Mouse (Mus musculus): ENCODE results near the gene Bmpr1b. TPM values are rescaled to one million over a fixed set of nuclear protein-coding genes. Genes with fewer than 3 reads are reported as not detected.

Gene Bmpr1b
- total and polyA plus RNA-seq, 2 experiments from 2014 or later: 2.4 to 9.6 TPM

DNA sequence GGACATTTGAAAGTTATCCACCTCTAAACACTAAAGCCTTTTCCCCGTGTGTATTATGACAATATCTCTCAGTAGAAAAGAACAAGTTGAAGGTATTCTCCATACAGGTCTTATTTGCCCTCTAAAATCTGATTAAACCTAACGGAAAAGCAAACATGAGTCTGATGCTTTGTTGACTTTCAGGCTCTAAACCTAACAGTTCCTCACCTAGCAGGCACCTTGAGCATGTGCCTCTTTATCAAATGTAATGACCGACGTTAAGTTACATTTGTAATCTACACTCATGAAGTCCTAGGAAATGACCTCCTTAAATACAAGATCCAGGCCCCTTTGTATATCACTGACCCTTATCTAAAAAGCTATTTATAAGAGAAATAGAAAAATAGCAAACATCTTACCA is 79.5 kb downstream of the Bmpr1b start:
- no peak for TF ChIP-seq CTCF (IDR thresholded peaks at IDR 0.05)
- H3K4me2 ChIP-seq (ENCODE audit: low read depth, low read length, poor library complexity, severe bottlenecking): no peak overlapping the region
- H3K4me3 ChIP-seq (ENCODE audit: low read depth, low read length): no peak overlapping the region
- H3K9me3 ChIP-seq (ENCODE audit: low read length): no peaks in the 10 kb centered on the region
- no peak overlapping the region for H3K27ac ChIP-seq (ENCODE audit: low read depth, low read length)
- WGBS: 94% methylated on average over 4 of the region's 4 CpGs
- H3K27me3 ChIP-seq (ENCODE audit: insufficient read depth, low read length): no peaks in the 10 kb centered on the region
- H3K4me1 ChIP-seq (ENCODE audit: insufficient read depth, low read length): no peaks in the 10 kb centered on the region
- DNase-seq (ENCODE audit: low spot score): no peak
- ATAC-seq (ENCODE audit: low FRiP score): no peak
- no peaks in the 10 kb centered on the region for H3K36me3 ChIP-seq (ENCODE audit: insufficient read depth, low read length)
- H3K9ac ChIP-seq (replicated peaks; ENCODE audit: low read length, poor library complexity, severe bottlenecking): no peak overlapping the region

GRCm38 (mm10) chr3:142085938-142086337 is 83.3 kb downstream of the Bmpr1b start:
- no peak overlapping the region for H3K4me2 ChIP-seq (ENCODE audit: low read depth, low read length, poor library complexity, severe bottlenecking)
- no peaks in the 10 kb centered on the region for H3K9me3 ChIP-seq (ENCODE audit: low read length)
- TF ChIP-seq CTCF (IDR thresholded peaks at IDR 0.05): no peak
- WGBS: 62% methylated on average over 3 of the region's 3 CpGs
- no peak overlapping the region for H3K9ac ChIP-seq (replicated peaks; ENCODE audit: low read length, poor library complexity, severe bottlenecking)
- ATAC-seq (ENCODE audit: low FRiP score): no peak
- no peak overlapping the region for H3K4me3 ChIP-seq (ENCODE audit: low read depth, low read length)
- no peak for DNase-seq (ENCODE audit: low spot score)
- H3K36me3 ChIP-seq (ENCODE audit: insufficient read depth, low read length): no peaks in the 10 kb centered on the region
- no peak overlapping the region for H3K27ac ChIP-seq (ENCODE audit: low read depth, low read length)
- no peaks in the 10 kb centered on the region for H3K27me3 ChIP-seq (ENCODE audit: insufficient read depth, low read length)
- H3K4me1 ChIP-seq (ENCODE audit: insufficient read depth, low read length): no peaks in the 10 kb centered on the region

DNA sequence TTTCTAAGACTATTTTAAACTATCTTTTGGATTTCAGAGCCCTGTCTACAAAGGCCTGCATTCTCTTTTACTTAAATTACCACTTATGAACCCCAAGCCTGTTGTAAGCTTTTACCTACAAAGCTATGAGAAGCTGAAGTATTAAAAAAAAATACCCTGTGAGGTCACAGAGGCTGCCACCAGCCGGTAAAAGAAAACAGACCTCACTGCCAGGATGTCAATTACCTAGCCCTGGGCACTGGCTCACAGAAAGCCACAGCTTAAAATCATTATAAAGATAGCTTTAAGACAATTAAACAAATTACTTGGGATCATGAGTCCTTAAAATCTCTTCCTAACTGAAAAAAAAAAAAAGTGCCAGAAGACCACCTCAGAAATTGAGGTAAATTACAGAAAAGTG is 85.1 kb downstream of the Bmpr1b start:
- H3K27ac ChIP-seq (ENCODE audit: low read depth, low read length): no peak overlapping the region
- no peak overlapping the region for H3K4me2 ChIP-seq (ENCODE audit: low read depth, low read length, poor library complexity, severe bottlenecking)
- H3K4me3 ChIP-seq (ENCODE audit: low read depth, low read length): no peak overlapping the region
- no peak overlapping the region for H3K9ac ChIP-seq (replicated peaks; ENCODE audit: low read length, poor library complexity, severe bottlenecking)
- H3K9me3 ChIP-seq (ENCODE audit: low read length): no peaks in the 10 kb centered on the region
- WGBS: 28% methylated on average over 1 of the region's 1 CpGs
- no peak for ATAC-seq (ENCODE audit: low FRiP score)
- no peak for TF ChIP-seq CTCF (IDR thresholded peaks at IDR 0.05)
- no peaks in the 10 kb centered on the region for H3K27me3 ChIP-seq (ENCODE audit: insufficient read depth, low read length)
- H3K4me1 ChIP-seq (ENCODE audit: insufficient read depth, low read length): no peaks in the 10 kb centered on the region
- no peak for DNase-seq (ENCODE audit: low spot score)
- no peaks in the 10 kb centered on the region for H3K36me3 ChIP-seq (ENCODE audit: insufficient read depth, low read length)

DNA sequence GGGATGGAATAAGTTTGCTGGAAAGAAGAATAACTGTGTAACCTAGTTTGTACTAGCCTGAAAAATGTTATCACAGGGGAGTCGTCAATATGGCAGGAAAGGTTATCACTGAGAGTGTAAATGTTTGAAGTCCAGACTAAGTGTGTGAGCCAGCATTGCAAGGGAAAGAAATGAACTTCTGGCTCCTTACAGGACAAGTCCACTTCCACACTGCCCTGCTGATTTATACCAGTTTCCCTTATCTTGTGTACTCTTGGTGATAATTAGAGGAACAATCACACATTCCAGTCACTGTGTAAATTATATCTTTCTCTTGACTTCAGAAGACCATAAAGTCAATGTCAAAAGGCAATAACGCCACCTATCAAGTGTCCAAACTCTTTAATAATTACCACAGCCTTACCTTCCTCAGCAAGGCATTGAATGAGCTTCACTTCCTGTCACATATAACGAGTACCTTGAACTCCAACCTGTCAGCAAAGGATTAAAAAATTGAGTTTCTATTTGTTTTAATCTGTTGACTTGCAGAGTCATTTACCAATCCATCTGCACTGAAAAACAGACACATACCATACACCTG is 91.4 kb downstream of the Bmpr1b start:
- no peak overlapping the region for H3K27ac ChIP-seq (ENCODE audit: low read depth, low read length)
- no peaks in the 10 kb centered on the region for H3K27me3 ChIP-seq (ENCODE audit: insufficient read depth, low read length)
- no peaks in the 10 kb centered on the region for H3K9me3 ChIP-seq (ENCODE audit: low read length)
- 89% methylated on average over 3 of the region's 3 CpGs for WGBS
- no peak for DNase-seq (ENCODE audit: low spot score)
- ATAC-seq (ENCODE audit: low FRiP score): no peak
- H3K4me2 ChIP-seq (ENCODE audit: low read depth, low read length, poor library complexity, severe bottlenecking): no peak overlapping the region
- no peak overlapping the region for H3K4me3 ChIP-seq (ENCODE audit: low read depth, low read length)
- no peaks in the 10 kb centered on the region for H3K36me3 ChIP-seq (ENCODE audit: insufficient read depth, low read length)
- no peak overlapping the region for H3K9ac ChIP-seq (replicated peaks; ENCODE audit: low read length, poor library complexity, severe bottlenecking)
- no peak for TF ChIP-seq CTCF (IDR thresholded peaks at IDR 0.05)
- H3K4me1 ChIP-seq (ENCODE audit: insufficient read depth, low read length): no peaks in the 10 kb centered on the region

- ATAC-seq (ENCODE audit: low FRiP score): no peak
Observed at GRCm38 (mm10) chr3:142071601-142072000, 97.6 kb downstream of the Bmpr1b start.

DNA sequence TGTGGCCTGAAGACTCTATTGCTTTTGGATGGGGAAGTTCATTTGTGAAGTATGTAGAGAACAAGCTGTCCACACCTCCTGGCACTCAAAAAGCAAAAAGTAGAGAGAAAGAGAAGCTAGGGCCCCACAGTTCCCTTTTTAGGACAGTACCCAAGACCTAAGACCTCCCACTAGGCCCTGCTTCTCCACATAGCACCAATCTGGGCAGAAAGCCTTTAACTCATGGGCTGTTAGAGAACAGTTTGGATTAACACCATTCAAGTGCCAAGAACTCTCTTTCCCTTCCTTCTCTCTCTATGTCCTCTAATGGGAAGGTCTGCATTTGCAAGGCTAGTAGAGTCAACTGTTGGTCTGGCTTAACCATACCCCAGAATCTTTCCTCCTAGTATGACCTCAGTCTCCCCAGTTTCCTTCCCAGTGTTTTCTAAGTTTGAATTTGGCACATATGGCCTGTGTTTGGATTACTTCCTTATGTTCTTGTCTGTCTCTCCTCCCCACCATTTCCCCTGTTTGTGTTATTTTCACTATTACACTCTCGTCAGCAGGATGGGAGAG is 102.4 kb downstream of the Bmpr1b start:
- WGBS: 88% methylated on average over 1 of the region's 1 CpGs
- H3K4me3 ChIP-seq (ENCODE audit: low read depth, low read length): no peak overlapping the region
- H3K4me2 ChIP-seq (ENCODE audit: low read depth, low read length, poor library complexity, severe bottlenecking): no peak overlapping the region
- H3K4me1 ChIP-seq (ENCODE audit: insufficient read depth, low read length): no peaks in the 10 kb centered on the region
- H3K27me3 ChIP-seq (ENCODE audit: insufficient read depth, low read length): no peaks in the 10 kb centered on the region
- no peak for DNase-seq (ENCODE audit: low spot score)
- no peak overlapping the region for H3K9ac ChIP-seq (replicated peaks; ENCODE audit: low read length, poor library complexity, severe bottlenecking)
- TF ChIP-seq CTCF (IDR thresholded peaks at IDR 0.05): no peak
- no peak for ATAC-seq (ENCODE audit: low FRiP score)
- no peaks in the 10 kb centered on the region for H3K9me3 ChIP-seq (ENCODE audit: low read length)
- no peak overlapping the region for H3K27ac ChIP-seq (ENCODE audit: low read depth, low read length)
- no peaks in the 10 kb centered on the region for H3K36me3 ChIP-seq (ENCODE audit: insufficient read depth, low read length)

More at GRCm38 (mm10) chr3:142071601-142072000, 97.6 kb downstream of the Bmpr1b start:
- Histone ChIP-seq H3K27me3 (ENCODE audit: insufficient read depth, low read length) (no peaks in the 10 kb centered on the region), H3K4me2 (ENCODE audit: low read depth, low read length, poor library complexity, severe bottlenecking) (no peak overlapping the region), H3K4me1 (ENCODE audit: insufficient read depth, low read length) (no peaks in the 10 kb centered on the region), H3K9ac (replicated peaks; ENCODE audit: low read length, poor library complexity, severe bottlenecking) (no peak overlapping the region), H3K9me3 (ENCODE audit: low read length) (no peaks in the 10 kb centered on the region), H3K36me3 (ENCODE audit: insufficient read depth, low read length) (no peaks in the 10 kb centered on the region), H3K4me3 (ENCODE audit: low read depth, low read length) (no peak overlapping the region), H3K27ac (ENCODE audit: low read depth, low read length) (no peak overlapping the region)
- WGBS: 83% methylated on average over 5 of the region's 5 CpGs
- DNase-seq (ENCODE audit: low spot score): peak; percentile 18
- no peak for TF ChIP-seq CTCF (IDR thresholded peaks at IDR 0.05)

Data from midbrain, postnatal 0 days (tissue).